Mouse (Mus musculus) kidney, embryonic 14.5 days (tissue): ENCODE measurements around the gene Nup62. TPM values are rescaled to one million over a fixed set of nuclear protein-coding genes. Genes with fewer than 3 reads are reported as not detected.

Experiments
- ATAC-seq: fragments of 200-750 bp; cut with Nextera tagmentation; 2 replicates; pipeline ENCODE4 v1.8.0; 2017; ENCODE audit warnings: moderate number of reproducible peaks, mild to moderate bottlenecking, moderate TSS enrichment, moderate library complexity; ENCODE audit not compliant: low FRiP score, low TSS enrichment
- H3K27ac ChIP-seq: fragments of 300-500 bp; sonication (generic); 2 replicates; pipeline ENCODE4 v1.5.1; 2014; ENCODE audit warnings: low read depth, mild to moderate bottlenecking, low read length, moderate library complexity, mixed read lengths
- H3K27me3 ChIP-seq: fragments of 300-500 bp; sonication (generic); 2 replicates; pipeline ENCODE4 v1.6.1; 2014; ENCODE audit warnings: mild to moderate bottlenecking, low read length; ENCODE audit not compliant: control insufficient read depth, insufficient read depth
- H3K36me3 ChIP-seq: fragments of 300-500 bp; sonication (generic); 2 replicates; pipeline ENCODE4 v1.6.1; 2014; ENCODE audit warnings: low read length, mixed read lengths; ENCODE audit not compliant: control insufficient read depth, insufficient read depth
- H3K4me1 ChIP-seq: fragments of 300-500 bp; sonication (generic); 2 replicates; pipeline ENCODE4 v1.6.1; 2014; ENCODE audit warnings: low read length, mixed read lengths; ENCODE audit not compliant: control insufficient read depth, insufficient read depth
- H3K4me2 ChIP-seq: fragments of 300-500 bp; sonication (generic); replicated peaks from 2 replicates; pipeline ENCODE4 v1.6.1; 2014; ENCODE audit warnings: low read depth, mild to moderate bottlenecking, low read length
- H3K4me3 ChIP-seq: fragments of 300-500 bp; sonication (generic); 2 replicates; pipeline ENCODE4 v1.5.1; 2014; ENCODE audit warnings: mild to moderate bottlenecking, low read length
- H3K9ac ChIP-seq: fragments of 300-500 bp; sonication (generic); 2 replicates; pipeline ENCODE4 v1.6.1; 2014; ENCODE audit warnings: low read depth, mild to moderate bottlenecking, low read length, moderate library complexity
- H3K9me3 ChIP-seq: fragments of 300-500 bp; sonication (generic); 2 replicates; pipeline ENCODE4 v1.6.1; 2016; ENCODE audit warnings: low read length; ENCODE audit not compliant: control insufficient read depth
- WGBS: fragments of 180-500 bp; shearing (Covaris S2); extraction: QIAGEN DNeasy Blood & Tissue Kit; methylation state at CpG from one replicate; pipeline ENCODE4 v1.1.7; 2014; 5-methylcytosine and 5-hydroxymethylcytosine counted together
- polyA plus RNA-seq: library from polyadenylated mRNA; unstranded; fragments of >200 nt; fragmentation: Nextera tagmentation; extraction: Ambion mirVana; gene quantifications from 2 replicates; pipeline ENCODE4 v1.2.1, GENCODE M21; 2014

Nup62 gene
- polyA plus RNA-seq, 1 experiment from 2014 or later: 59.5 TPM

- no peak overlapping the region for H3K27ac ChIP-seq
- H3K36me3 ChIP-seq: peaks cover 50% of the 10 kb centered on the region
- H3K27me3 ChIP-seq: no peaks in the 10 kb centered on the region
- no peaks in the 10 kb centered on the region for H3K9me3 ChIP-seq
- no peak for ATAC-seq
- 70% methylated on average over 5 of the region's 5 CpGs for WGBS
- peak overlapping the region; percentile 80; the same call in 1 of the 2 replicates for H3K9ac ChIP-seq
- peak overlapping the region; percentile 70 for H3K4me3 ChIP-seq
- peaks cover 10% of the 10 kb centered on the region for H3K4me1 ChIP-seq
- H3K4me2 ChIP-seq: peak overlapping the region; percentile 67
Observed at GRCm38 (mm10) chr7:44847772-44848171, 31.9 kb downstream of the Nup62 start.

- Histone ChIP-seq H3K27me3 (no peaks in the 10 kb centered on the region), H3K36me3 (peaks cover 47% of the 10 kb centered on the region), H3K4me1 (peaks cover 13% of the 10 kb centered on the region), H3K9ac (peak within 1 kb of the TSS; percentile 80), H3K27ac (peak within 1 kb of the TSS; percentile 97), H3K4me3 (peak within 1 kb of the TSS; percentile 70), H3K9me3 (no peaks in the 10 kb centered on the region), H3K4me2 (peak within 1 kb of the TSS; percentile 67)
- WGBS: under 1% methylated on average over 54 of the region's 54 CpGs
- ATAC-seq: peak; percentile 84
Observed at GRCm38 (mm10) chr7:44848561-44849415, 32.9 kb downstream of the Nup62 start, which contains the start of the genes Akt1s1 and Tbc1d17. Gene Akt1s1, plus strand, starts transcription at chr7:44848991. Gene Tbc1d17, minus strand, starts transcription at chr7:44849079.

- WGBS: under 1% methylated on average over 41 of the region's 41 CpGs
- Histone ChIP-seq H3K27ac (peak overlapping the region; percentile 97), H3K4me2 (peak overlapping the region; percentile 53), H3K36me3 (peaks cover 39% of the 10 kb centered on the region), H3K4me1 (peaks cover 17% of the 10 kb centered on the region), H3K9me3 (no peaks in the 10 kb centered on the region), H3K9ac (peak overlapping the region; percentile 80), H3K4me3 (peak overlapping the region; percentile 70), H3K27me3 (no peaks in the 10 kb centered on the region)
- peak; percentile 68 for ATAC-seq
Observed at GRCm38 (mm10) chr7:44849416-44850111, 33.7 kb downstream of the Nup62 start.

GRCm38 (mm10) chr7:44850146-44850545 is 34.3 kb downstream of the Nup62 start:
- H3K4me2 ChIP-seq: peak overlapping the region; percentile 53
- peaks cover 34% of the 10 kb centered on the region for H3K36me3 ChIP-seq
- ATAC-seq: peak; percentile 39
- WGBS: 0% methylated on average over 30 of the region's 33 CpGs
- peak overlapping the region; percentile 97 for H3K27ac ChIP-seq
- peak overlapping the region; percentile 80 for H3K9ac ChIP-seq
- H3K4me3 ChIP-seq: peak overlapping the region; percentile 70
- peaks cover 20% of the 10 kb centered on the region for H3K4me1 ChIP-seq
- no peaks in the 10 kb centered on the region for H3K27me3 ChIP-seq
- H3K9me3 ChIP-seq: no peaks in the 10 kb centered on the region

GRCm38 (mm10) chr7:44850789-44851624 is 35.1 kb downstream of the Nup62 start:
- ATAC-seq: no peak
- H3K36me3 ChIP-seq: peaks cover 25% of the 10 kb centered on the region
- peak overlapping the region; percentile 70 for H3K4me3 ChIP-seq
- H3K9ac ChIP-seq: peak overlapping the region; percentile 80
- H3K27ac ChIP-seq: peak overlapping the region; percentile 97; the same call in 1 of the 2 replicates
- H3K4me1 ChIP-seq: peaks cover 23% of the 10 kb centered on the region
- H3K27me3 ChIP-seq: no peaks in the 10 kb centered on the region
- no peaks in the 10 kb centered on the region for H3K9me3 ChIP-seq
- H3K4me2 ChIP-seq: peak overlapping the region; percentile 53
- 78% methylated on average over 8 of the region's 8 CpGs for WGBS

- Histone ChIP-seq H3K9ac (peak overlapping the region; percentile 80; the same call in 1 of the 2 replicates), H3K36me3 (peaks cover 18% of the 10 kb centered on the region; the same call in 1 of the 2 replicates), H3K9me3 (no peaks in the 10 kb centered on the region), H3K4me3 (no peak overlapping the region), H3K27me3 (no peaks in the 10 kb centered on the region), H3K27ac (no peak overlapping the region), H3K4me1 (peaks cover 29% of the 10 kb centered on the region), H3K4me2 (no peak overlapping the region)
- no peak for ATAC-seq
- WGBS: 90% methylated on average over 12 of the region's 12 CpGs
Observed at GRCm38 (mm10) chr7:44851625-44852234, 35.8 kb downstream of the Nup62 start.

GRCm38 (mm10) chr7:44852259-44853027 is 36.6 kb downstream of the Nup62 start:
- Histone ChIP-seq H3K9me3 (no peaks in the 10 kb centered on the region), H3K9ac (no peak overlapping the region), H3K4me2 (no peak overlapping the region), H3K4me1 (peaks cover 29% of the 10 kb centered on the region), H3K27ac (no peak overlapping the region), H3K36me3 (peaks cover 16% of the 10 kb centered on the region; the same call in 1 of the 2 replicates), H3K4me3 (no peak overlapping the region), H3K27me3 (no peaks in the 10 kb centered on the region)
- 92% methylated on average over 36 of the region's 36 CpGs for WGBS
- ATAC-seq: no peak
